Mouse (Mus musculus) heart, embryonic 11.5 days (tissue): ENCODE data around the gene Mis18bp1. TPM values are rescaled to one million over a fixed set of nuclear protein-coding genes. Genes with fewer than 3 reads are reported as not detected.
"Not testable (repeated sequence)": the region's sequence is repeated elsewhere in the genome, so short reads cannot be mapped to it uniquely, and the experiment has no call there.

Source experiments
- ATAC-seq: fragments of 200-750 bp; cut with Nextera tagmentation; replicated peaks from 2 replicates; pipeline ENCODE4 v1.8.0; 2017; ENCODE audit warnings: moderate library complexity; ENCODE audit not compliant: insufficient number of reproducible peaks, low FRiP score, low TSS enrichment
- H3K27ac ChIP-seq: fragments of 300-500 bp; sonication (generic); 2 replicates; pipeline ENCODE4 v1.5.1; 2014; ENCODE audit warnings: mild to moderate bottlenecking, low read depth, low read length
- H3K27me3 ChIP-seq: fragments of 300-500 bp; sonication (generic); 2 replicates; pipeline ENCODE4 v1.6.1; 2014; ENCODE audit warnings: mild to moderate bottlenecking, low read length, mixed read lengths; ENCODE audit not compliant: control insufficient read depth, insufficient read depth
- H3K36me3 ChIP-seq: fragments of 300-500 bp; sonication (generic); 2 replicates; pipeline ENCODE4 v1.6.1; 2014; ENCODE audit warnings: mild to moderate bottlenecking, low read length, moderate library complexity, mixed read lengths; ENCODE audit not compliant: control insufficient read depth, insufficient read depth
- H3K4me1 ChIP-seq: fragments of 300-500 bp; sonication (generic); 2 replicates; pipeline ENCODE4 v1.6.1; 2014; ENCODE audit warnings: low read length; ENCODE audit not compliant: control insufficient read depth, insufficient read depth
- H3K4me2 ChIP-seq: fragments of 300-500 bp; sonication (generic); 2 replicates; pipeline ENCODE4 v1.6.1; 2014; ENCODE audit warnings: mild to moderate bottlenecking, moderate library complexity
- H3K4me3 ChIP-seq: fragments of 300-500 bp; sonication (generic); 2 replicates; pipeline ENCODE4 v1.5.1; 2014; ENCODE audit warnings: low read depth, low read length
- H3K9ac ChIP-seq: fragments of 300-500 bp; sonication (generic); 2 replicates; pipeline ENCODE4 v1.6.1; 2014; ENCODE audit warnings: mild to moderate bottlenecking, low read depth, low read length, moderate library complexity
- H3K9me3 ChIP-seq: fragments of 300-500 bp; sonication (generic); replicated peaks from 2 replicates; pipeline ENCODE4 v1.6.1; 2016; ENCODE audit warnings: low read length; ENCODE audit not compliant: control insufficient read depth
- WGBS: fragments of 180-500 bp; shearing (Covaris S2); extraction: QIAGEN DNeasy Blood & Tissue Kit; methylation state at CpG from one replicate; pipeline ENCODE4 v1.1.7; 2014; ENCODE audit not compliant: insufficient replicate concordance; 5-methylcytosine and 5-hydroxymethylcytosine counted together
- polyA plus RNA-seq: library from polyadenylated mRNA; unstranded; fragments of >200 nt; fragmentation: Nextera tagmentation; extraction: Ambion mirVana; gene quantifications from 2 replicates; pipeline ENCODE4 v1.2.1, GENCODE M21; 2014

Mis18bp1 gene
- polyA plus RNA-seq, 1 experiment from 2014 or later, result 42.7 TPM

- Histone ChIP-seq H3K4me3 (peak overlapping the region; percentile 92), H3K27ac (peak overlapping the region; percentile 91), H3K9ac (peak overlapping the region; percentile 89; the same call in 1 of the 2 replicates), H3K4me2 (peak overlapping the region; percentile 65)
- not testable (repeated sequence) for H3K36me3 ChIP-seq, H3K4me1 ChIP-seq, H3K9me3 ChIP-seq, H3K27me3 ChIP-seq
- 23% methylated on average over 8 of the region's 8 CpGs for WGBS
- ATAC-seq, result peak; percentile 28; the same call in 1 of the 2 replicates
Measured at GRCm38 (mm10) chr12:65172959-65173358, 555 bp upstream of the Mis18bp1 start.

- H3K4me2 ChIP-seq, H3K9me3 ChIP-seq, H3K27ac ChIP-seq, H3K4me1 ChIP-seq, ATAC-seq, H3K27me3 ChIP-seq, H3K4me3 ChIP-seq, H3K9ac ChIP-seq: not testable (repeated sequence)
- H3K36me3 ChIP-seq, result peaks cover 10% of the 10 kb centered on the region
- 93% methylated on average over 4 of the region's 4 CpGs for WGBS
Measured at GRCm38 (mm10) chr12:65136121-65136520, 36.3 kb downstream of the Mis18bp1 start.

- Histone ChIP-seq H3K4me2 (no peak overlapping the region), H3K9ac (no peak overlapping the region), H3K27me3 (no peaks in the 10 kb centered on the region), H3K27ac (no peak overlapping the region), H3K9me3 (no peaks in the 10 kb centered on the region), H3K4me3 (no peak overlapping the region), H3K36me3 (peaks cover 11% of the 10 kb centered on the region; the same call in 1 of the 2 replicates), H3K4me1 (no peaks in the 10 kb centered on the region)
- WGBS, result 91% methylated on average over 5 of the region's 5 CpGs
- ATAC-seq, result no peak
Measured at GRCm38 (mm10) chr12:65119451-65119850, 53.0 kb downstream of the Mis18bp1 start.

GRCm38 (mm10) chr12:65118968-65119367, 53.4 kb downstream of the Mis18bp1 start:
- no peaks in the 10 kb centered on the region for H3K27me3 ChIP-seq
- no peak overlapping the region for H3K9ac ChIP-seq
- no peak for ATAC-seq
- peaks cover 11% of the 10 kb centered on the region; the same call in 1 of the 2 replicates for H3K36me3 ChIP-seq
- no peaks in the 10 kb centered on the region for H3K4me1 ChIP-seq
- no peaks in the 10 kb centered on the region for H3K9me3 ChIP-seq
- no peak overlapping the region for H3K4me3 ChIP-seq
- WGBS, result 90% methylated on average over 7 of the region's 7 CpGs
- H3K4me2 ChIP-seq, result no peak overlapping the region
- H3K27ac ChIP-seq, result no peak overlapping the region

- H3K36me3 ChIP-seq, H3K27me3 ChIP-seq, H3K4me2 ChIP-seq, ATAC-seq, H3K4me1 ChIP-seq, H3K9me3 ChIP-seq, H3K27ac ChIP-seq, H3K4me3 ChIP-seq, H3K9ac ChIP-seq: not testable (repeated sequence)
- WGBS, result 81% methylated on average over 3 of the region's 3 CpGs
Measured at GRCm38 (mm10) chr12:65114978-65115377, 57.4 kb downstream of the Mis18bp1 start.

- no peak for ATAC-seq
- WGBS, result 80% methylated on average over 4 of the region's 4 CpGs
- no peaks in the 10 kb centered on the region for H3K4me1 ChIP-seq
- H3K4me2 ChIP-seq, result no peak overlapping the region
- no peak overlapping the region for H3K9ac ChIP-seq
- no peaks in the 10 kb centered on the region for H3K27me3 ChIP-seq
- no peak overlapping the region for H3K4me3 ChIP-seq
- H3K36me3 ChIP-seq, result peaks cover 6% of the 10 kb centered on the region; the same call in 1 of the 2 replicates
- no peak overlapping the region for H3K27ac ChIP-seq
- H3K9me3 ChIP-seq, result no peaks in the 10 kb centered on the region
Measured at GRCm38 (mm10) chr12:65113925-65114324, 58.5 kb downstream of the Mis18bp1 start.

GRCm38 (mm10) chr12:65112811-65113210, 59.6 kb downstream of the Mis18bp1 start:
- Histone ChIP-seq H3K27ac (no peak overlapping the region), H3K9ac (no peak overlapping the region), H3K4me2 (no peak overlapping the region), H3K4me3 (no peak overlapping the region), H3K27me3 (no peaks in the 10 kb centered on the region), H3K36me3 (peaks cover 6% of the 10 kb centered on the region; the same call in 1 of the 2 replicates), H3K9me3 (no peaks in the 10 kb centered on the region), H3K4me1 (no peaks in the 10 kb centered on the region)
- 85% methylated on average over 1 of the region's 1 CpGs for WGBS
- ATAC-seq, result no peak

GRCm38 (mm10) chr12:65111503-65111902, 60.9 kb downstream of the Mis18bp1 start:
- Histone ChIP-seq H3K27me3 (no peaks in the 10 kb centered on the region), H3K36me3 (peaks cover 4% of the 10 kb centered on the region; the same call in 1 of the 2 replicates), H3K4me3 (no peak overlapping the region), H3K4me2 (no peak overlapping the region), H3K27ac (no peak overlapping the region), H3K9me3 (no peaks in the 10 kb centered on the region), H3K9ac (no peak overlapping the region), H3K4me1 (no peaks in the 10 kb centered on the region)
- WGBS, result 82% methylated on average over 3 of the region's 3 CpGs
- no peak for ATAC-seq

- Histone ChIP-seq H3K9ac (no peak overlapping the region), H3K4me2 (no peak overlapping the region), H3K9me3 (no peaks in the 10 kb centered on the region), H3K4me3 (no peak overlapping the region), H3K27me3 (no peaks in the 10 kb centered on the region), H3K4me1 (no peaks in the 10 kb centered on the region), H3K36me3 (peaks cover 9% of the 10 kb centered on the region; the same call in 1 of the 2 replicates), H3K27ac (no peak overlapping the region)
- no peak for ATAC-seq
- 71% methylated on average over 1 of the region's 1 CpGs for WGBS
Measured at GRCm38 (mm10) chr12:65108746-65109145, 63.7 kb downstream of the Mis18bp1 start.
